Mouse (Mus musculus) thymus, postnatal 10 days (tissue): Measurements from ENCODE around the gene Vstm4.

ENCODE experiments used
- DNase-seq, 2 experiments: peaks; one replicate each; pipeline ENCODE4 v3.0.0; 2021; ENCODE audit warnings: low spot score in 2 of 2

Gene Vstm4

GRCm38 (mm10) chr14:32859831-32860569 is 3.4 kb downstream of the Vstm4 start:
- no peak for DNase-seq

GRCm38 (mm10) chr14:32861149-32861581 is 4.6 kb downstream of the Vstm4 start:
- no peak for DNase-seq

GRCm38 (mm10) chr14:32861656-32862055 is 5.1 kb downstream of the Vstm4 start:
- no peak for DNase-seq

- DNase-seq = no peak
These were observed 8.8 kb downstream of the Vstm4 start for GRCm38 (mm10) chr14:32865331-32865730.

GRCm38 (mm10) chr14:32871963-32872362 is 15.4 kb downstream of the Vstm4 start:
- DNase-seq = no peak

- DNase-seq = no peak
These were observed 21.0 kb downstream of the Vstm4 start for GRCm38 (mm10) chr14:32877549-32877948.

GRCm38 (mm10) chr14:32880332-32880731 is 23.8 kb downstream of the Vstm4 start:
- DNase-seq = no peak

- no peak for DNase-seq
These were observed 25.1 kb downstream of the Vstm4 start for GRCm38 (mm10) chr14:32881693-32882092.

GRCm38 (mm10) chr14:32888876-32889674 is 32.5 kb downstream of the Vstm4 start:
- DNase-seq = no peak

- no peak for DNase-seq
These were observed 37.8 kb downstream of the Vstm4 start for GRCm38 (mm10) chr14:32894341-32894853.

GRCm38 (mm10) chr14:32894878-32895277 is 38.3 kb downstream of the Vstm4 start:
- DNase-seq = no peak

GRCm38 (mm10) chr14:32896896-32897295 is 40.3 kb downstream of the Vstm4 start:
- DNase-seq = no peak

GRCm38 (mm10) chr14:32903203-32903602 is 46.6 kb downstream of the Vstm4 start:
- no peak for DNase-seq

- DNase-seq = no peak
These were observed 50.0 kb downstream of the Vstm4 start for GRCm38 (mm10) chr14:32906545-32906944.

- no peak for DNase-seq
These were observed 52.6 kb downstream of the Vstm4 start for GRCm38 (mm10) chr14:32909112-32909511.

- no peak for DNase-seq
These were observed 54.6 kb downstream of the Vstm4 start for GRCm38 (mm10) chr14:32911187-32911586.

- no peak for DNase-seq
These were observed 58.8 kb downstream of the Vstm4 start for GRCm38 (mm10) chr14:32915360-32915759.

- no peak for DNase-seq
These were observed 61.4 kb downstream of the Vstm4 start for GRCm38 (mm10) chr14:32917919-32918318.

- DNase-seq = no peak
These were observed 67.3 kb downstream of the Vstm4 start for GRCm38 (mm10) chr14:32923871-32924270.

GRCm38 (mm10) chr14:32931709-32932108 is 75.2 kb downstream of the Vstm4 start:
- DNase-seq = no peak

- DNase-seq = no peak
These were observed 75.7 kb downstream of the Vstm4 start for GRCm38 (mm10) chr14:32932220-32932619.

GRCm38 (mm10) chr14:32934064-32934463 is 77.5 kb downstream of the Vstm4 start:
- DNase-seq = no peak

- DNase-seq = no peak
These were observed 82.7 kb downstream of the Vstm4 start for GRCm38 (mm10) chr14:32939217-32939616.
